Mouse (Mus musculus): ENCODE data around the gene Sowaha.
"Not testable (repeated sequence)": the region's sequence is repeated elsewhere in the genome, so short reads cannot be mapped to it uniquely, and the experiment has no call there.

Gene Sowaha

DNA sequence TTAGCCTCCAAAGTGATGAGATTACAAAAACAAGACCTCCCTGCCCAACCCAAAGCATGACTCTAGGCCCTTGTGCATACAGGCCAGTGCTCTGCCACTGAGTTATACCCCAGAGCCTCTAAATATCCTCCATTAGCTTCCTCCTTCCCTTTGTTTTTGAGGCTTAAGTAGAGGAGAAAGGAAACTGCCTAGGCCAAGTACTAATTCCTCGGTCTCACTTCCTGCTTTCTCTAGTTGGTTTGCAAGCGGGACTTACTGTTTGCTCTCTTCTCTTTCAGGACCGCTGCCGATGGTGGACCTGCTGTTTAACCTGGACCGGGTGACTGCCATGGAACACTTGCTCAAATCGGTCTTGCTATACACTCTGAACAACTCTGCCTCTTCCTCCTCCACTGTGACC lies 43.7 kb downstream of the Sowaha start:
- DNase-seq (ENCODE audit: low spot score), result no peak

- no peak for DNase-seq (ENCODE audit: low spot score)
Measured at GRCm38 (mm10) chr11:53435504-53435903, 44.6 kb downstream of the Sowaha start.

- no peak for DNase-seq (ENCODE audit: low spot score)
Measured at GRCm38 (mm10) chr11:53433057-53433456, 47.0 kb downstream of the Sowaha start.

- DNase-seq (ENCODE audit: low spot score), result no peak
Measured at GRCm38 (mm10) chr11:53431347-53432056, 48.6 kb downstream of the Sowaha start.

DNA sequence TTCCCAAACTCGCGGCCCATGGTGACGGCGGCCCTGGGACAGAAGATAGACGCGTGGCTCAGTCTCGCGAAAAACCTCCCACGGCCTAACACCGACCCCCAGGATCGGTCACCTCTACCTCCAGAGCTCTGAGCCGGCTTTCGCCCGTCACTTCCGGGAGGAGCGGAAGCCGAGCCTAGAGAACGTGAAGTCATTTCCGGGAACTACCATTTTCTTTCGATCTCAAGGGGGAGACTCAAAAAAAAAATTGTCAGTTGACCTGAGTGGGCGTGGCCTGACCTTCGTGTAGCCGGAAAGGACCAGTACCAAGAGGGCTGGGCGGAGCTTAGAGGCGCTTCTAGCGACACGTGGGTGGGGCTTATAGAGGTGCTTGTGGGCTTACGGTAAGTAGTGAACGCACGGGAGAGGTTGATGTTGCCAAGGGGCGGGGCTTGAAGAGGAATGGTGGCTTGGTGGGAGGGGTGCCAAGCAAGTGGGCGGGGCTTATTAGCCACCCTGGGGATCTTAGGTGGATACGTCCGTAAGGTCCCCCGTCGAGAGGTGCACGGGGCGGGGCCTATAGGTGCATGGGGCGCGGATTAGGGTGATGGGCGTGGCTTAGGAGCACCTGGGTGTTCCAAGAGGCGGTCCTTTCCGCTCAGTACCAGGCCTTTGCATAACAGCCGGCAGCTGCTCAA lies 49.3 kb downstream of the Sowaha start, which contains the start of the genes Uqcrq and Gdf9:
Gene Uqcrq (minus strand): TSS at position 162 of the 677 bp plus-strand sequence.
Gene Gdf9 (plus strand): TSS at position 354 of the 677 bp plus-strand sequence.
- DNase-seq (ENCODE audit: low spot score), result peak; percentile 97

DNA sequence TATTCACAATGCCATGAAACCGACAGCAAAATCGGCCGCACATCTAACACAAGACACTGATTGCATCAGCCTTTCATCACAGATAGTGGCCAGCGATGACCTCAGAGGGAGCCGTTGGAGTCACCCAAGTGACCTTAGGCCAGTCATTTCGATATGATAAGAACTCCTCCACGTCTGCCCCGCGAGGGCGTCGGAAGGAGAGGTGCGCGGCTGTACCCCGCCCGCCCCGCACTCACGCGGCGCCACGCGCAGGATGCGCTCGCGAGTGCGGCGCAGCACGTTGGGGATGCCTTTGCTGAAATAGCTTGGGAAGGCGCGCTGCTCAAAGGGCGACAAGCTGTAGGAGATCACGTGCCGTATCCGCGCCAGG lies 49.8 kb downstream of the Sowaha start:
- peak; percentile 14 for DNase-seq (ENCODE audit: low spot score)

DNA sequence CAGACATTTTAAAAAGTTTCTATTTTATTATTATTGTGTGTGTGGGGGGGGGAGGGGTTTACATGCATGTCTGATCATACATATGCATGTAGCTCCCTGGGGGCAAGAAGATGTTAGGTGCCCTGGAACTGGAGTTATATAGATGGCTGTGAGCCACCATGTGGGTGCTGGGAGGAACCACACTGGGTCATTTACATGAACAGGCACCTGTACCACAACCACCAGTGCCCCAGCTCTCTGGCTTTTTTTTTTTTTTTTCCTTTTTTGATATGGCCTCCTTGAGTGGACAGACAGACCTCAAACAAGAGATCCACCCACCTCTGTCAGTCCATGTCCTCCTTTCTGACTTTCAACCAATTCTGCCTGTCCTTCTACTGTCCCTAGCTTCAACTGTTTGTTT lies 50.9 kb downstream of the Sowaha start:
- DNase-seq (ENCODE audit: low spot score), result no peak

DNA sequence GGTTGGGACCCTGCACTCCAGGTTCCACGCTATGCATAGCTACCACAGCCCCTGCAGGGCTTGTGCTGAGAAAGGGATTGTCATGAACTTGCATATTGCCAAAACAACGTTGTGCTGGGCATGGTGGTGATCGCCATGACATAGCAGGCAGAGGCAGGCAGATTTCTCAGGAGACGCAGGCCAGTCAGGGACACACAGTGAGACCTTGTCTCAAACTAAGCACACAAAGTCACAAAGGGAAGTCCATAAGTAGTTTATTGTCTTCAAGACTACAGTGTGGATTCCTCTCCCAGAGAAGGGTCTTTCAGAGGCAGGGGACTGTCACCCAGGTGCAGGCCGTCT lies 51.4 kb downstream of the Sowaha start:
- no peak for DNase-seq (ENCODE audit: low spot score)

DNA sequence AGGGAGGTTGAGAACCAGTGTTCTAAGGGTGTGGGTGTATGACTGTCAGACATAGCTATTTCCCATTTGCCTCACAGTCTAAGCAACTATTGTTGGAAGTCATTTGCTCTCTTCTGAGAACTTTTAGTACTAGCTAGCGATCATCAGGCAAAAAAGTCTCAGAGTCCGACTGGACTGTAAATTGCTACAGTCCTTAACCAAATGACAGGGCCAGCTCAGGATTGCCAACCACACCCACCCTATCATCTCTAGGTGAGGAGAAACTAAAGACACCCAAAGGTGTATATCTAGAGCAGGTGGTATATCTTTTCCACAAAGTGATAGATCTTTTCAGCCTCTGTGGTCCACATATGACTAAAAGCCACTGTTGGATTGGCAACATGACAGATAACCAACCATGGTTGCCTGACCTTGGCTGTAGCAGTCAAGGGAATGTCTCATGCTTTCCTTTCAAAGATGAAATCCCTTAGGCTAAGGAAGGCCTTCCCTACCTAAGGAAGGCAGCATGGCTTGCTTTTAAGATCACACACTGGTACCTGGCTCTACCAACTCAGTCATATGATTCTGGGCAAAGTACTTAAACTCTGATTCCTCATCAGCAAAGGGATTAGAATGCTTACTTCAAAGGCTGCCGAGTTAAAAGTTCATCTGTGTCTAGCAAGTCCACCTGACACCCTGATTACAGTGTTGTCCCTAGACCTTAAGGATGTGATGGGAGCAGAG lies 51.9 kb downstream of the Sowaha start:
- DNase-seq (ENCODE audit: low spot score), result no peak

DNA sequence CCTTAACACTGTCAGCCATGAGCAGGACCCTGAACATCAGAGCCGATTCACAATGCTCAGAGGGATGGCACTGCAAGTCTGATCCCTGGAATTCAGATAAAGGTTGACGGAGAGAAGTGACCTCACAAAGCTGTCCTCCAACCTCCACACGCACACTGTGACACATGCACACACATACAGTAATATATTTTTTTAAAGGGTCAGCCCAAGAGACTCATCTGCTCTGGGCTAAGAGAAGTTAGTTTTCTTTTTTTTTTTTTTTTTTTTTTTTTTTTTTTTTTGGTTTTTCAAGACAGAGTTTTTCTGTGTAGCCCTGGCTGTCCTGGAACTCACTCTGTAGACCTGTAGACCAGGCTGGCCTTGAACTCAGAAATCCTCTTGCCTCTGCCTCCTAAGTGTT lies 53.2 kb downstream of the Sowaha start:
- not testable (repeated sequence) for DNase-seq (ENCODE audit: low spot score)
